Mouse (Mus musculus) induced T-regulatory cell, adult 2 months (primary cell): ENCODE measurements at regions not wholly inside any gene's neighbourhood (a gene's known extent, or its start where the extent isn't known, plus 50 kb on each side); places are given as distances from the start of the nearest gene placed in this dataset.

Source experiments
- DNase-seq: peaks from one replicate; pipeline ENCODE4 v3.0.0-alpha.2; 2012; ENCODE audit warnings: low read depth

DNA sequence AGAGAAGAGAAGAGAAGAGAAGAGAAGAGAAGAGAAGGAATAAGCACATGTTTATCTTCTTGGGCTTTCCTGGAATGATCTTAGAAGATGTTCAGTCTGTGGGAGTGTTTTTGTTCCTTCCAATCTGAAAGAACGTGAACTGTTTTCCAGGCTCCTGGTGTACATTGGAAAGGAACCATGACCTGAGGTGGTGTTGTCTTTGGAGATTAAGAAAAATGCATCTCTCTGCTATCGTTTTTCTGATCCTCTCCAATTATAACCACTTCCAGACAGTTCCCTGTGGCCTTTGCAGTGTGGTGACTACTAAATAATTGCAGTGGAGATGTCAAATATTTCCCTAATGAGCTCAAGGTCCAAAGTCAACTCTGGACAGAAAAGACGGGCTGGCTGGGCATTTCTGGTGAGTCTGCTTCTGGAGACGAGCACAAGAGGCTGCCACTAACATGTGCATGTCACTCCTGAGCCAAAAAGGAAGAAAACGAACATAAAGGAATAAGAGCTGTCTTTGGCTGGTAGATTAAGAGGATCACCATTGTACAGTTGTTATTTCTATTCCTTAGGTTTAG lies 431.7 kb downstream of the Adgrl2 start:
- no peak for DNase-seq

DNA sequence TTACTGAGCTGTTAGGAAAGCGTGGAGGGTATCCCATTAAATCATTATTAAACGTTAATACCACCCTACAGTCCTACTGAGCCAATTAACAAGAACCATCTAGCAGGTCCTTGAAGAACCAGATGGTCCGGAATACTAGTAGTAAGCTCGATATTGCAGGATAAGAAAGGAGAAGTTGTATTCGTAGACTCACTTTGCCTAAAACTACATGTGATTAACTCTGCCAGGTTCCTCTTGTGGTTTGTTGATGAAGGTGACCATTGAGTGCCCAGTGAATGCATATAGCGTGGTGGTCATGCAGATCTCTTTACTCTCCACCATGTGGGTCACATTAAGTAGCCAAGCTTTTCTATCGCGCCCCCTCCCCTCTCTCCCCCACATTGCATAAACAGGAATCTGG lies 435.0 kb downstream of the Adgrl2 start:
- DNase-seq, result no peak

DNA sequence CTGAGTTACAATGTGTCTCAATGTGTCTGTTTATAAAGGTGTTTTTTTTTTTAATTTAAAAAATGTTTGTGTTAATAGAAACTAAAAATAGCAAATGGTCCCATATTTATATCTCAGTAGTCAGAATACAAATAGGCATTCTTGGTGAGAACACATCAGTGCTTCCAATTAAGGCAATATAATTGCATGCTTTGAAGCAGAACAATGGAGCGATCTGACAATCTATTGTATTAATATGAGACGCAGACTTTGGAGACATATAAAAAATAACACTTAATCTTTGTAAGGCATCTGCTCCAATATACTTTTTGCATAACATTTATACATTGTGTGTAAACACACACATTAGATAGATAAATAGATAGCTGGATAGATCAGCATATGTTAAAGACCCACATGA lies 439.6 kb downstream of the Adgrl2 start:
- DNase-seq, result no peak

DNA sequence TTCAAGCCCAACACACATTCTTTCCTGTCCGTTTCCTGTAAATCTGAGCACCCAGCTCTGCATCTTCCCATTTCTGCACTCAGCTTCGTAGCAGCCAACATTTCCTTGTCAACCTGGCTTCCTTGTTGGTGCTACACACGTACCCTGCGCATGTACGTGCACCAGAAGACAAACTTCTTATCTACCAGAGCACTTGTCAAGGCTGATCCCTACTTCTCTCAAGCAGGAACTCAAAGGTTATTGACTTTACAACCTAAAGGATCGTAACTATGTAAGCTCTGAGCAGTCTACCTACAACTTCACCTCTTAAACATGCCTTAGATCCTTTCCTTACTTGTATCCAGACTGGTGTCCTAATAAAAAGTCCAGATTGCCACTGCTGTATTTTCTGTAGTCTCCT lies 445.4 kb downstream of the Adgrl2 start:
- no peak for DNase-seq

DNA sequence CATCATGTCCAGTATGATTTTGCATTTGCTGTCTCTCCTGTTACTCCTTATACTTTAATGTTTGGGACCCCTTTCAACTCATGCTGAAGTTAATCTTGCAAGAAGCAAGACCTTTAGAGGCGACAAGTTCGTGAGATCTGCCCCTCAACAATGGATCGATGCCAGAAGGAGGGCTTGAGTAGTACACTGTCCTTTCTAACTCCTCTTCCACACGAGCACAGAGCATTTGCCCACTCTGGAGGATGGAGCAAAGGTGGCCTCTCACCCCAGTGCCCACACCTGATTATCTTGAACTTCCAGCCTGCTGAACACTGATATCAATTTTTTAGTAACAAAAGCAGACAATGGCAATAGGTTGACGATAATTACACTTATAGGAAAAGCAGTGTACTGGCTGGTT lies 448.1 kb downstream of the Adgrl2 start:
- DNase-seq, result no peak

DNA sequence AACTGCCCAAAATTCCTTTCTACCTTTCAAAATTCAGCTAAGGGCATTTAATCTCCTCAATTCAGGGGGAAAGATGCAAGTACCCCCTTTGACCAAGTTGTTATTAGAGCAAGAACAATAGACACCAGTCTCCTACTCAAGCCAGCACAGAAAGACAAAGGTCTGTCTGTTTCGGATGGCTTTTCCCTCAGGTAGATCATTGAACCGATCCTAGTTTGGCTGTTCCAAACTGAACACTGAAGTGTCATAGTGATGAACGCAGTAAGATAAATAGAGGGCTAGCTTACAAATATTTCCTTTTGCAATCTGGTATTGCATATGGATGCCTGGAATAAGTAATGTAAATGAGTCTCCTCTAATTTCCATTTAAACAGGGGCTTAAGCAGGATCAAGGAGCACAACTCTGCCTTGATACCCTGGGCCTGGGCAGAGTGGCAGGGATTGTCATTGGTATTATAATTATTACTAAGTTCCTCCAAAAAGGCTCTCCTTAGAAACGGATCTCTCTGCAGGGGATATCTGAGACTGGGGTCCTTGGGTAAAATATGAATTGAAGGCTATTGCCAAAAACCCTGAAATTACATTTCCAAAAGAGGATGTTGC lies 452.6 kb downstream of the Adgrl2 start:
- DNase-seq, result no peak

DNA sequence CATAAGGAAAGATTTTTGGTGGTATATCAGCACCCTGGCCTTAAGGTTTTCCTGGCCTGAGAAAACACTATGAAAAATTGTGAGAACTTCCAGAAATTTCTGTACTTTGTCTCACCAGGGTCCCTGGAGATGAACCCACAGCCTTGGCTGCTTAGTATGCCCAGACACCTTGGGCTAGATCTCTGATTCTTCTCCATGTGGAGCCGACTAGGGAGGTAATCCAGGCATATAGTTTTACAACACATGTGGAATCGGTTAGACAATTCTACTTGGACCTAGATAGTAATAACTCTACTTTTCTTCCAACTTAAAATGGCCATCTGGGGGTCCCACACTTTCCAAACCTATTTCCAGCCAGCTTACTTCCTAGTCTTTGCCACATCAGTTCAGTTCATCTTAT lies 460.5 kb downstream of the Adgrl2 start:
- DNase-seq, result no peak

DNA sequence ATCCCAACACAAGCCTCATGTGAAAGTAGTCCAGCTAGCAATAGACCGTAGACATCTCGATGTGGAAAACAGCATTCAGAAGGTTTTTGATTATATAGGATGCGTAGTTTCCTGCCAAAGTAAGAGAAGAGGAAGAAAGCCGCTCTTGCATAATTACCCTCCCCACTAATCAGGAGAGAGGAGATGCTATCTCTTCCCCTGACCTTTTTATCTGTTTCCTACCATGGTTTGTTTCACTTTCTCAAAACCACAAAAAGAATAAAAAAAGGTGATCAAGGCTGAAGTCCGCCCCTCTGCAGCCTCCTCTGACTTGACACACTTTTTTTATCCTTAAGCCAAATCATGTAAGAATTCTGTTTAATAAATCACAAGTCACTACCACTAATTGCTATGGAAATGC lies 480.0 kb downstream of the Adgrl2 start:
- DNase-seq, result peak; percentile 60

DNA sequence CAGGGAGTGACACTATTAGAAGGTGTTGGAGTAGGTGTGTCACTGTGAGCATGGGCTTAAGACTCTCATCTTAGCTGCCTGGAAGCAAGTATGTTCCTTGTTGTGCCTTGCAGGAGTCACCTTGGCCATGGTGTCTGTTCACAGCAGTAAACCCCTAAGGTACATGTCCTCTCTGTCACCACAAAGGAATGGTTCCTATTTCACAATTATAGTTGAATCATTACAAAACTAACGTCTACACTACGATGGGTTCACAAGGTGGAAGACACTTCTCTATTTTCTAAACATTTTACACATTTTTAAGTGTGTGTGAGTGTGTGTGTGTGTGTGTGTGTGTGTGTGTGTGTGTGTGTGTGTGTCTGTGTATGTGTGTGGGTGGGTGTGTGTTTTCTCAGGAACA lies 485.4 kb downstream of the Adgrl2 start:
- DNase-seq, result no peak

DNA sequence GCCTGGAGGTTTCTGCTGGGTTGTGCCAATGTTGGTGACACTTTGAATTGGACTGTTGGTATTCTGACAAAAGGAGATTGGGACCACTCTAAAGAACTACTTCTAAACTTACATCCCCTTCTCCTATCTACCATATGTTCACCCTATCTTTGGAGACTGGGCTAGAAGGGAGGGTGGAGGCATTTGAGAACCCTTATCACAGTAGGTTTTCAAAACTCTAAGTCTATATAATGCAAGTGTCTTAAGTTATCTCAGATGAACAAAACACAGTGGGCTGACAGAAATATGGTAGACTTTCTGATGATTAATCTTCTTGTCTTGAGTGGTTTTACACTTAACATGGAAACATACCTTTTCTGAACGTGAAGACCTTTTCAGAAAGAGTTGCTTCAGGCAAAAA lies 486.9 kb downstream of the Adgrl2 start:
- no peak for DNase-seq

GRCm38 (mm10) chr3:148501801-148502200 lies 488.6 kb downstream of the Adgrl2 start:
- DNase-seq, result no peak

GRCm38 (mm10) chr3:148496672-148497071 lies 493.7 kb downstream of the Adgrl2 start:
- DNase-seq, result no peak

DNA sequence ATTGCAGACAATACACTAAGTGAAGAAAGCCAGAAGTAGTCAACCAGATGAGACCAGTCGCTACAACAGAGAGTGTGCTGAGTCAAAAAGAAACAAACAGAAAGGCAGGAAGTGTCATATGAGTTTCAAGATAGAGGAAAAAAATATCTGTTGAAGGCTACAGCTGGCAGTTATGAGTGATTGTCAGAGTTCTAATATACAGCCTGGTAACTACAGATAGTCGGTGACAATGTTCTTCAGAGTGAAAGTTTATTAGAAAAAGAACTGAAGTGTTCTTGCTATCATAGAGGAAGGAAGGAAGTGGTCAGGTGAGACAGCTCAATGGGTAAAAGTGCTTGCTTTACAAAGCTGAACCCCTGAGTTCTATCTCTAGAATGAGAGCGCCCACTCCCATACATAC lies 499.1 kb downstream of the Adgrl2 start:
- DNase-seq, result peak; percentile 53

DNA sequence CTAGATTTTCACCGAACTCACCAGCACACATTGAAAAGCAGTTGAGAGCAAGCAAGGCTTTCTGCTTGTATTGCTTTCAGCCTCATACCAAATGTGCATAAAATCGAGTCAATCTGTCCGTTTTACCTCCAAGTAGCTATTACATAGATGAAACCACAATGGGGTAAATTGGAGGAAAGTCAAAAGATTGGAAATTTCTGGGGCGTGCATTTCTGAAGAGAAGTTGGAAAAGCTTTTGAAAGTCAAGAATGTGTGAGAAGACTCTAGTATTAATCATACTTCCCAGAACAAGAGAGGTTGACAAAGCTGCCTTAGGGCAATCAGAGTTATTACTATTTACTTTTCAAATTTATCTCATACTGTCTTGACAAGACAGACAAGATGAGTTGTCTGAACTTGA lies 501.2 kb downstream of the Adgrl2 start:
- no peak for DNase-seq

DNA sequence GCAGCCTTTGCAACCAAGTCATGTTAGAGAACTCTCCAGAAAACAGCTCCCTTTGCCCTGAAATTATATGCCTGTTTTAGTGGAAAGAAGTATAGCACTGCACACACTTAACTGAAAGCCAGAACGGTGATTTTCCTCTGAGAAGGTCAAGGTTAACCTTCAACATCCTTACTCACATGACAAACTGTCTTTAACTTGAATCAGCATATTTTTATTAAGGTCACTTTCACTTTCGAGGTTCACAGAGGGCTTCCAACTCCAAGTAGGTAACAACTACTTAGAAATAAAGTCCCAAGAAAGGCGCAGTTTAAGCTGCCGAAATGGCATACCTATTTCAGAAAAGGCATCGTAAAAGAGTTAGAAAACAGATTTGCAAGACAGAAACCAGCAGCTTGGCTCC lies 502.4 kb downstream of the Adgrl2 start:
- DNase-seq, result no peak

DNA sequence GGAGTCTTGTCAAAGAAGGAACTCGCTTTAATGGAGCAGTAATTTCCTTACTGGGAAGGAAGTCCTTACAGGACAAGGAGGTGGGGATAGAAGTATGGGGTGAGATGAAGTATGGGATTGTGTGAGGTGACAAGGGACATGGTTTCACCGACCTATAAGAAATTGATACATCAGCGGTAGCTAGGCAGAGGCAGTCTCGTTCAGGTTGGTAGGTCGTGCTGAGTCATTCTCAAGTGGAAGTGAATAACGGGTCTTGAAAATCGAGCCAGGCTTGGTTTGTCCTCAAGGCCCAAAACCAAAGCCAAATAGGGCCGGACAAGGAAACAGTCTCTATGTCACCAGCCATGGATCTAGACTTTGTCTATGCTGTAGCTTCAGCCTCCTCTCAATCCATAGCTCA lies 514.5 kb downstream of the Adgrl2 start:
- DNase-seq, result no peak

GRCm38 (mm10) chr3:148472943-148473444 lies 517.4 kb downstream of the Adgrl2 start:
- DNase-seq, result no peak

DNA sequence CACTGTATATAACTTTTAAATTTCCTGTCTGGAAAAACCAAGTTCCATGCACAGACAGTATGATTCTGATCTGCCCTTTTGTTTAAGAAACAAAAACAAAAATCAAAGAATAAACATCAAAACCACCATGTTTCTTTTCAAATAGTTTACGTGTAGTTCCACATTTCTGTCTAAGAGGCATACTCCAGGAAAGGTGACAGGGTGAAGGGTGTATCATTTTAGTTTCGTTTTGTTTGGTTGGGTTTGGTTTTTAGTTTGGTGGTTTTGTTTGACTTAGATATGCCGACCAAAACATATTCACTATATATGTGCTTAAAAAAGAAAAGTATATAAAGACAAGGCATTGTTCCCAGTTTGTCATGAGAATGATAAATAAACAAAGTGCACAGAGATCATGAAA lies 524.9 kb downstream of the Adgrl2 start:
- DNase-seq, result peak; percentile 19

DNA sequence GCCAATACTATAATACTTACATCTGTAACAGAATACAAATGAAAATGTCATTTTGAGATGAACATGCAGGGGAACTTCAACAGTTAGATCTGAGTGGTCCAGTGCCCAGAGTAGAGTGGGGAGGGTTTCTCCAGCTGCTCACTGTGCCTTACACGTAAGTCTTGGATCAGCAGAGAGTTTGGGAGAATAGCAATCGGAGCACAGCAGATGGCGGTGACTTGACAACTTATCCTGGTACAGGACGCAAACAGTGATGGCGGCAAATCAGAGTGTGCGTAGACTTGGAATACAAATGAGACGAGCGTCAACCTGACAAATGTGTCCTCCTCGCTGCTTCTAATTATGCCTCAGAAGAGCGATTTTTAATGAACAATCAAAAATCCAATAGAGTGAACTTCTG lies 527.6 kb downstream of the Adgrl2 start:
- no peak for DNase-seq

- DNase-seq, result no peak
Observed at GRCm38 (mm10) chr3:148448888-148449287, 541.5 kb downstream of the Adgrl2 start.

GRCm38 (mm10) chr3:148448465-148448864 lies 541.9 kb downstream of the Adgrl2 start:
- no peak for DNase-seq

GRCm38 (mm10) chr3:148446845-148447244 lies 543.5 kb downstream of the Adgrl2 start:
- DNase-seq, result no peak

- no peak for DNase-seq
Observed at GRCm38 (mm10) chr3:148443012-148443411, 547.3 kb downstream of the Adgrl2 start.

- no peak for DNase-seq
Observed at GRCm38 (mm10) chr3:148434033-148434432, 556.3 kb downstream of the Adgrl2 start.
